Mouse (Mus musculus) hindbrain, embryonic 10.5 days (tissue): ENCODE measurements around the gene Llgl2. TPM values are rescaled to one million over a fixed set of nuclear protein-coding genes. Genes with fewer than 3 reads are reported as not detected.

Source experiments
- DNase-seq: peaks from one replicate; pipeline ENCODE4 v3.0.0-alpha.2; 2017; ENCODE audit warnings: low spot score
- H3K27ac ChIP-seq: fragments of 300-500 bp; sonication (generic); 2 replicates; pipeline ENCODE4 v1.5.1; 2016; ENCODE audit warnings: mild to moderate bottlenecking, moderate library complexity
- H3K27me3 ChIP-seq: fragments of 300-500 bp; sonication (generic); 2 replicates; pipeline ENCODE4 v1.6.1; 2016; ENCODE audit warnings: mild to moderate bottlenecking; ENCODE audit not compliant: poor library complexity, insufficient read depth, severe bottlenecking
- H3K36me3 ChIP-seq: fragments of 300-500 bp; sonication (generic); 2 replicates; pipeline ENCODE4 v1.6.1; 2016; ENCODE audit warnings: mild to moderate bottlenecking, moderate library complexity
- H3K4me1 ChIP-seq: fragments of 300-500 bp; sonication (generic); replicated peaks from 2 replicates; pipeline ENCODE4 v1.6.1; 2016; ENCODE audit warnings: mild to moderate bottlenecking
- H3K4me3 ChIP-seq: fragments of 300-500 bp; sonication (generic); 2 replicates; pipeline ENCODE4 v1.5.1; 2016; ENCODE audit warnings: mild to moderate bottlenecking, moderate library complexity
- H3K9me3 ChIP-seq: fragments of 300-500 bp; sonication (generic); 2 replicates; pipeline ENCODE4 v1.6.1; 2016; ENCODE audit warnings: mild to moderate bottlenecking, moderate library complexity
- WGBS: fragments of 180-500 bp; shearing (Covaris S2); methylation state at CpG from one replicate; pipeline ENCODE4 v1.1.7; 2016; 5-methylcytosine and 5-hydroxymethylcytosine counted together
- polyA plus RNA-seq: library from polyadenylated mRNA; unstranded; fragments of >200 nt; fragmentation: Nextera tagmentation; extraction: Ambion mirVana; gene quantifications from 2 replicates; pipeline ENCODE4 v1.2.1, GENCODE M21; 2016

The Llgl2 gene
- 10.4 and 11.9 TPM in 2 replicates for polyA plus RNA-seq

- peaks cover 32% of the 10 kb centered on the region for H3K4me1 ChIP-seq
- peak; percentile 83 for DNase-seq
- under 1% methylated on average over 87 of the region's 87 CpGs for WGBS
- no peaks in the 10 kb centered on the region for H3K9me3 ChIP-seq
- H3K27ac ChIP-seq, result peak within 1 kb of the TSS; percentile 74
- H3K27me3 ChIP-seq, result peaks cover 75% of the 10 kb centered on the region
- H3K36me3 ChIP-seq, result peaks cover 39% of the 10 kb centered on the region
- peak within 1 kb of the TSS; percentile 80 for H3K4me3 ChIP-seq
These were observed at the start of gene Llgl2 for GRCm38 (mm10) chr11:115823774-115824740. TSS of gene Llgl2 (plus strand) at chr11:115824049.

- H3K4me1 ChIP-seq, result peaks cover 62% of the 10 kb centered on the region
- WGBS, result 74% methylated on average over 4 of the region's 4 CpGs
- peaks cover 18% of the 10 kb centered on the region for H3K36me3 ChIP-seq
- H3K27me3 ChIP-seq, result 0 out of 2 replicates have a peak, but pooled peaks cover 10% of the 10 kb centered on the region
- H3K9me3 ChIP-seq, result no peaks in the 10 kb centered on the region
- no peak overlapping the region for H3K4me3 ChIP-seq
- H3K27ac ChIP-seq, result peak overlapping the region; percentile 45; the same call in 1 of the 2 replicates
- DNase-seq, result no peak
These were observed 49.2 kb upstream of the Llgl2 start for GRCm38 (mm10) chr11:115774653-115775052.

GRCm38 (mm10) chr11:115775821-115776665 lies 47.8 kb upstream of the Llgl2 start:
- 40% methylated on average over 18 of the region's 18 CpGs for WGBS
- Histone ChIP-seq H3K27ac (peak overlapping the region; percentile 73), H3K4me1 (peaks cover 68% of the 10 kb centered on the region), H3K4me3 (peak overlapping the region; percentile 21), H3K9me3 (no peaks in the 10 kb centered on the region), H3K36me3 (peaks cover 18% of the 10 kb centered on the region), H3K27me3 (0 out of 2 replicates have a peak, but pooled peaks cover 10% of the 10 kb centered on the region)
- DNase-seq, result no peak

GRCm38 (mm10) chr11:115776954-115777353 lies 46.9 kb upstream of the Llgl2 start:
- DNase-seq, result no peak
- H3K27ac ChIP-seq, result peak overlapping the region; percentile 73
- H3K9me3 ChIP-seq, result no peaks in the 10 kb centered on the region
- WGBS, result 40% methylated on average over 9 of the region's 9 CpGs
- H3K27me3 ChIP-seq, result peaks cover 17% of the 10 kb centered on the region
- no peak overlapping the region for H3K4me3 ChIP-seq
- peaks cover 22% of the 10 kb centered on the region for H3K36me3 ChIP-seq
- H3K4me1 ChIP-seq, result peaks cover 77% of the 10 kb centered on the region

- DNase-seq, result no peak
- Histone ChIP-seq H3K4me1 (peaks cover 85% of the 10 kb centered on the region), H3K9me3 (no peaks in the 10 kb centered on the region), H3K4me3 (no peak overlapping the region), H3K27me3 (peaks cover 20% of the 10 kb centered on the region), H3K36me3 (peaks cover 18% of the 10 kb centered on the region), H3K27ac (peak overlapping the region; percentile 73)
- 81% methylated on average over 17 of the region's 17 CpGs for WGBS
These were observed 46.1 kb upstream of the Llgl2 start for GRCm38 (mm10) chr11:115777487-115778335.

- H3K4me3 ChIP-seq, result peak overlapping the region; percentile 46
- peaks cover 93% of the 10 kb centered on the region for H3K4me1 ChIP-seq
These were observed 44.7 kb upstream of the Llgl2 start for GRCm38 (mm10) chr11:115779038-115779571.

GRCm38 (mm10) chr11:115780141-115781070 lies 43.4 kb upstream of the Llgl2 start:
- WGBS, result 9% methylated on average over 20 of the region's 20 CpGs
- peaks cover 20% of the 10 kb centered on the region for H3K27me3 ChIP-seq

More at GRCm38 (mm10) chr11:115779038-115779571, 44.7 kb upstream of the Llgl2 start:
- Histone ChIP-seq H3K27me3 (peaks cover 20% of the 10 kb centered on the region), H3K36me3 (peaks cover 10% of the 10 kb centered on the region; the same call in 1 of the 2 replicates), H3K9me3 (no peaks in the 10 kb centered on the region), H3K27ac (peak overlapping the region; percentile 90)
- WGBS, result 6% methylated on average over 9 of the region's 9 CpGs
- DNase-seq, result peak; percentile 89

GRCm38 (mm10) chr11:115786473-115786872 lies 37.4 kb upstream of the Llgl2 start:
- Histone ChIP-seq H3K9me3 (no peaks in the 10 kb centered on the region), H3K4me1 (peaks cover 57% of the 10 kb centered on the region), H3K27ac (peak overlapping the region; percentile 63), H3K27me3 (peaks cover 7% of the 10 kb centered on the region; the same call in 1 of the 2 replicates), H3K4me3 (no peak overlapping the region), H3K36me3 (peaks cover 66% of the 10 kb centered on the region)
- no peak for DNase-seq
- 68% methylated on average over 6 of the region's 6 CpGs for WGBS

More at GRCm38 (mm10) chr11:115780141-115781070, 43.4 kb upstream of the Llgl2 start:
- Histone ChIP-seq H3K9me3 (no peaks in the 10 kb centered on the region), H3K4me3 (peak overlapping the region; percentile 46), H3K27ac (peak overlapping the region; percentile 90), H3K4me1 (peaks cover 91% of the 10 kb centered on the region), H3K36me3 (peaks cover 12% of the 10 kb centered on the region)
- peak; percentile 69 for DNase-seq

- no peaks in the 10 kb centered on the region for H3K9me3 ChIP-seq
- no peak overlapping the region for H3K27ac ChIP-seq
- no peak for DNase-seq
- peaks cover 33% of the 10 kb centered on the region for H3K4me1 ChIP-seq
- no peaks in the 10 kb centered on the region for H3K27me3 ChIP-seq
- H3K4me3 ChIP-seq, result no peak overlapping the region
- 94% methylated on average over 7 of the region's 7 CpGs for WGBS
- H3K36me3 ChIP-seq, result peaks cover 95% of the 10 kb centered on the region
These were observed 34.1 kb upstream of the Llgl2 start for GRCm38 (mm10) chr11:115789787-115790186.

- Histone ChIP-seq H3K4me1 (peaks cover 12% of the 10 kb centered on the region; the same call in 1 of the 2 replicates), H3K36me3 (peaks cover 99% of the 10 kb centered on the region), H3K27me3 (no peaks in the 10 kb centered on the region), H3K9me3 (no peaks in the 10 kb centered on the region), H3K27ac (no peak overlapping the region), H3K4me3 (no peak overlapping the region)
- no peak for DNase-seq
- 94% methylated on average over 16 of the region's 16 CpGs for WGBS
These were observed 31.9 kb upstream of the Llgl2 start for GRCm38 (mm10) chr11:115791919-115792318.

- Histone ChIP-seq H3K9me3 (no peaks in the 10 kb centered on the region), H3K4me1 (peaks cover 9% of the 10 kb centered on the region; the same call in 1 of the 2 replicates), H3K27ac (no peak overlapping the region), H3K36me3 (peaks cover 99% of the 10 kb centered on the region), H3K27me3 (no peaks in the 10 kb centered on the region), H3K4me3 (no peak overlapping the region)
- no peak for DNase-seq
- 85% methylated on average over 14 of the region's 14 CpGs for WGBS
These were observed 31.5 kb upstream of the Llgl2 start for GRCm38 (mm10) chr11:115792353-115792752.
